Mouse (Mus musculus) midbrain, embryonic 15.5 days (tissue): ENCODE data around the gene Bpifb1. TPM values are rescaled to one million over a fixed set of nuclear protein-coding genes. Genes with fewer than 3 reads are reported as not detected.

Experiments used
- ATAC-seq: fragments of 200-750 bp; cut with Nextera tagmentation; replicated peaks from 2 replicates; pipeline ENCODE4 v1.8.0; 2017; ENCODE audit warnings: moderate TSS enrichment
- H3K27ac ChIP-seq: fragments of 300-500 bp; sonication (generic); 2 replicates; pipeline ENCODE4 v1.5.1; 2015; ENCODE audit warnings: mild to moderate bottlenecking, inconsistent platforms
- H3K27me3 ChIP-seq: fragments of 300-500 bp; sonication (generic); replicated peaks from 2 replicates; pipeline ENCODE4 v1.6.1; 2015; ENCODE audit warnings: inconsistent platforms
- H3K36me3 ChIP-seq: fragments of 300-500 bp; sonication (generic); replicated peaks from 2 replicates; pipeline ENCODE4 v1.6.1; 2015; ENCODE audit warnings: inconsistent platforms
- H3K4me1 ChIP-seq: fragments of 300-500 bp; sonication (generic); 2 replicates; pipeline ENCODE4 v1.6.1; 2015; ENCODE audit warnings: inconsistent platforms
- H3K4me2 ChIP-seq: fragments of 300-500 bp; sonication (generic); 2 replicates; pipeline ENCODE4 v1.6.1; 2015; ENCODE audit warnings: inconsistent platforms, mild to moderate bottlenecking, moderate library complexity
- H3K4me3 ChIP-seq: fragments of 300-500 bp; sonication (generic); 2 replicates; pipeline ENCODE4 v1.5.1; 2015; ENCODE audit warnings: mild to moderate bottlenecking, inconsistent platforms
- H3K9ac ChIP-seq: fragments of 300-500 bp; sonication (generic); 2 replicates; pipeline ENCODE4 v1.6.1; 2015; ENCODE audit warnings: mild to moderate bottlenecking, inconsistent platforms
- H3K9me3 ChIP-seq: fragments of 300-500 bp; sonication (generic); 2 replicates; pipeline ENCODE4 v1.6.1; 2016; ENCODE audit warnings: inconsistent platforms
- WGBS: fragments of 180-500 bp; shearing (Covaris S2); methylation state at CpG from one replicate; pipeline ENCODE4 v1.1.7; 2015; ENCODE audit warnings: mixed read lengths; 5-methylcytosine and 5-hydroxymethylcytosine counted together
- polyA plus RNA-seq: library from polyadenylated mRNA; unstranded; fragments of >200 nt; fragmentation: Nextera tagmentation; extraction: Ambion mirVana; gene quantifications from 2 replicates; pipeline ENCODE4 v1.2.1, GENCODE M21; 2015

Bpifb1 gene
- polyA plus RNA-seq, 1 experiment from 2014 or later, result 0.50 TPM

DNA sequence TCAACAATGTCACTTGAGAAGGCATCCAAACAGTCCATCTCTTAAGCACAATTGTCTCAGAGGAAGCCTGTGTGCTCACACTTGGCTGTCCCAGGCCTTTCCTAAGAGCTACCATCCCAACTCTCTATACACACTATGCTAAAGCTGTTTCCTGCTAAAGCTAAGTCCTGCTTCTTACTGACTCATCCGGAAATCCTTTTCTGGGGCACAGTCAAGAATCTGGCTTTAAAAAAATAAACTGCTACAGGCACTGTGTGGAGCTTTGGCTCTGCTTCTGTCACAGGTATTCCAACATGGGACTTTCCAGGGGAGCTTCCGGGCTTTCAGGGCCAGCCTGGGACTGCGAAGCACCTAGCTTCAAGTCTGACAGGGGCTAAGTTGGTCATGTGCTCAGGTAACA, 4.9 kb upstream of the Bpifb1 start:
- H3K4me2 ChIP-seq, result no peak overlapping the region
- no peak overlapping the region for H3K9ac ChIP-seq
- H3K4me3 ChIP-seq, result no peak overlapping the region
- H3K9me3 ChIP-seq, result no peaks in the 10 kb centered on the region
- H3K27me3 ChIP-seq, result no peaks in the 10 kb centered on the region
- no peak overlapping the region for H3K27ac ChIP-seq
- 90% methylated on average over 3 of the region's 3 CpGs for WGBS
- no peaks in the 10 kb centered on the region for H3K36me3 ChIP-seq
- no peaks in the 10 kb centered on the region for H3K4me1 ChIP-seq
- ATAC-seq, result no peak

GRCm38 (mm10) chr2:154187468-154187867, 3.1 kb upstream of the Bpifb1 start:
- WGBS, result 46% methylated on average over 5 of the region's 5 CpGs
- ATAC-seq, result no peak

DNA sequence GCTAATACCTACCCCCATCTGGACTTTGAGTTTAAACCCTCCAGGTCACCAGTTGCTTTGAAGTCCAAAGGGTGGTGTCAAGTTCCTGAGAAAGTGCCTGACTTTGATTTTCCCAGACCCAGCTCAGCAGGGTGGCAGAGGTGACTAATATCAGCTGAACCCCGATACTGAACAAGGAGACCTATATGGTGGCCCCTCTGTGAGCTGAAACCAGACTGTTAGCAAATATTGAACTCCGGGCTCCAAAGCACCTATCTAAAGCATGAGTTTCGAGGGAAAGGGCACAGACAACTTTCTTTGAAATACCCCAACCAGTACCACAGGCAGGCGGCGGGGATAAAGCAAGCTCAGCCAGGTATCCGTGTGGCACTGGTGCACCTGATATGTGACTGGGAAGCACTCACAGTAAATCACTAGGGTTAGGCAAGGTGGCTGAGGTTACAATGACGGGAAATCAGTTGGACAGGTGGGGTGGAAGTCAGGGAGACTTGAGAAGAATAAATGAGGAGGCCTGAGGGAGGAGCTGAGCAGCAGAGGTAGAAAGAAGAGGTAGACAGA, 662 bp upstream of the Bpifb1 start:
- no peaks in the 10 kb centered on the region for H3K36me3 ChIP-seq
- H3K9ac ChIP-seq, result no peak overlapping the region
- no peak for ATAC-seq
- no peaks in the 10 kb centered on the region for H3K27me3 ChIP-seq
- 83% methylated on average over 7 of the region's 7 CpGs for whole genome bisulfite sequencing
- H3K27ac ChIP-seq, result no peak overlapping the region
- no peak overlapping the region for H3K4me3 ChIP-seq
- H3K4me2 ChIP-seq, result no peak overlapping the region
- no peaks in the 10 kb centered on the region for H3K9me3 ChIP-seq
- H3K4me1 ChIP-seq, result no peaks in the 10 kb centered on the region

More at GRCm38 (mm10) chr2:154187468-154187867, 3.1 kb upstream of the Bpifb1 start:
- H3K9me3 ChIP-seq, result no peaks in the 10 kb centered on the region
- H3K27ac ChIP-seq, result no peak overlapping the region
- H3K4me3 ChIP-seq, result no peak overlapping the region
- H3K9ac ChIP-seq, result no peak overlapping the region
- H3K27me3 ChIP-seq, result no peaks in the 10 kb centered on the region
- no peaks in the 10 kb centered on the region for H3K36me3 ChIP-seq
- H3K4me1 ChIP-seq, result no peaks in the 10 kb centered on the region
- H3K4me2 ChIP-seq, result no peak overlapping the region

- no peak for ATAC-seq
- Histone ChIP-seq H3K9ac (no peak overlapping the region), H3K4me3 (no peak overlapping the region), H3K4me2 (no peak overlapping the region), H3K9me3 (no peaks in the 10 kb centered on the region), H3K27me3 (no peaks in the 10 kb centered on the region), H3K36me3 (no peaks in the 10 kb centered on the region), H3K4me1 (no peaks in the 10 kb centered on the region), H3K27ac (no peak overlapping the region)
- WGBS, result 82% methylated on average over 2 of the region's 2 CpGs
Measured at GRCm38 (mm10) chr2:154192141-154192540, 1.5 kb downstream of the Bpifb1 start.

GRCm38 (mm10) chr2:154193071-154193470, 2.5 kb downstream of the Bpifb1 start:
- H3K9me3 ChIP-seq, result no peaks in the 10 kb centered on the region
- WGBS, result 88% methylated on average over 4 of the region's 4 CpGs
- no peak overlapping the region for H3K27ac ChIP-seq
- H3K4me1 ChIP-seq, result no peaks in the 10 kb centered on the region
- no peak overlapping the region for H3K4me3 ChIP-seq
- H3K9ac ChIP-seq, result no peak overlapping the region
- no peaks in the 10 kb centered on the region for H3K27me3 ChIP-seq
- no peaks in the 10 kb centered on the region for H3K36me3 ChIP-seq
- ATAC-seq, result no peak
- no peak overlapping the region for H3K4me2 ChIP-seq

DNA sequence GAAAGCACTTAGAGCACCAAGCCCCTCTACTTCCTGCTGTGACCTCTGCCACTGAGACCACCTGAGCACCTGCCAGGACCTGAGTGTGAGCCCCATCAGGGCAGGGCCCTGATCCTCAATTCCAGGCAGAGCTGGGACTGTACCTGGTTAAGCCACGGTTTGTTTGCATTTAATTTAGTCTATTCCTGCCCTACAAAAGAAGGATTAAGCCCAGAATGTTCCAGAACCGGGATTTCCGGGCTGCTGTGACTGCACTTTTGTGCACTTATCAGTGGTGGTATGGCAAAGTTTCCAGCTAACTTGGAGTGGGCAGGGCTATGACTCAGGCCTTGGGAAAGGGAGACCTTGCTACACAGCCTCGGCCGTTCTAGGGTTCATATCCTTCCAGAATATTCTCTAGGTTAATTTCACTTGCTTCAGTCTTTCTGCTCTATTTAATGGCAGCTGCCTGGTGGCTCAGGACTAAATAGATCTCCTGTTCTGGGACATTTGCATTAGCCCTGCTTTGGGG, 3.4 kb downstream of the Bpifb1 start:
- H3K9me3 ChIP-seq, result no peaks in the 10 kb centered on the region
- H3K9ac ChIP-seq, result no peak overlapping the region
- H3K4me2 ChIP-seq, result no peak overlapping the region
- ATAC-seq, result no peak
- H3K4me1 ChIP-seq, result no peaks in the 10 kb centered on the region
- WGBS, result 68% methylated on average over 5 of the region's 5 CpGs
- no peak overlapping the region for H3K4me3 ChIP-seq
- no peaks in the 10 kb centered on the region for H3K27me3 ChIP-seq
- no peak overlapping the region for H3K27ac ChIP-seq
- H3K36me3 ChIP-seq, result no peaks in the 10 kb centered on the region

- ATAC-seq, result no peak
- H3K36me3 ChIP-seq, result no peaks in the 10 kb centered on the region
- 87% methylated on average over 9 of the region's 9 CpGs for WGBS
Measured at GRCm38 (mm10) chr2:154197036-154197435, 6.4 kb downstream of the Bpifb1 start.

DNA sequence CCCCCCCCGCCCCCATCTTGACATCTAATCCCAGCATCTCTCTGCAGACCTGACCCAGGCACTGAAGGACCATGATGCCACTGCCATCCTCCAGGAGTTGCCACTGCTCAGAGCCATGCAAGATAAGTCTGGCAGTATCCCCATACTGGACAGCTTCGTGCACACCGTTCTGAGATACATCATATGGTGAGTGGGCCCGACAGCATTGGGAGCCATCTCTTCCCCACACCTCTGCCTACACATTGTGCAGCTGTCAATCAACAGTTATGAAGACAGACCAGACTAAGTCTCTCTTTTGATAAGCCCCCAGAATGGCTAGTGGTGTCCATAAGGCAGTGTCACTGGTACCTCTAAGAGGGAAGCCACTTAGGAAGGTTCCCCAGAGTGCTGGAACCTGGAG, 14.0 kb downstream of the Bpifb1 start:
- ATAC-seq, result no peak
- no peaks in the 10 kb centered on the region; the same call in 1 of the 2 replicates for H3K27me3 ChIP-seq
- H3K9ac ChIP-seq, result no peak overlapping the region
- H3K4me3 ChIP-seq, result no peak overlapping the region
- WGBS, result 94% methylated on average over 4 of the region's 4 CpGs
- no peaks in the 10 kb centered on the region for H3K9me3 ChIP-seq
- H3K4me2 ChIP-seq, result no peak overlapping the region
- H3K4me1 ChIP-seq, result no peaks in the 10 kb centered on the region
- H3K36me3 ChIP-seq, result no peaks in the 10 kb centered on the region
- H3K27ac ChIP-seq, result no peak overlapping the region

More at GRCm38 (mm10) chr2:154197036-154197435, 6.4 kb downstream of the Bpifb1 start:
- H3K9ac ChIP-seq, result no peak overlapping the region
- H3K27me3 ChIP-seq, result no peaks in the 10 kb centered on the region
- H3K9me3 ChIP-seq, result no peaks in the 10 kb centered on the region
- no peak overlapping the region for H3K4me3 ChIP-seq
- H3K27ac ChIP-seq, result no peak overlapping the region
- H3K4me1 ChIP-seq, result no peaks in the 10 kb centered on the region
- no peak overlapping the region for H3K4me2 ChIP-seq

DNA sequence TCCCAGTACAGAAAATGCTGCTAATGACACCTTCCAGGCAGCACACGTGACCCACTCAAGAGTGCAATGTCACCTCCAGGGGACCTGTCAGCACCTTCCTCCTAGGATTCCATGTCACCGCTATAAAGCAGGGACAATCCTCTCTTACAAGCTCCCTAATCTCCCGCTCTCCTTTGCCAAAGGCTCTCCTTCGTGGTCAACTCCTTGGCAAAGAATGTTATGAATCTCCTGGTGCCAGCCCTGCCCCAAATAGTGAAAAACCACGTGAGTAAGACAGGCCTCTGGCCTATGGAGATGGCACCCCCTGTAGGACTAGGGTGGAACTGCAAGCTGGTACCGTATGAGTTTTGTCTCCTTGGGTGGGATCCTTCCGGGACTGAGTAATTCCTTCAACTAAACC, 16.3 kb downstream of the Bpifb1 start:
- Histone ChIP-seq H3K36me3 (no peaks in the 10 kb centered on the region), H3K4me1 (peaks cover 8% of the 10 kb centered on the region; the same call in 1 of the 2 replicates), H3K9me3 (no peaks in the 10 kb centered on the region), H3K4me3 (no peak overlapping the region), H3K27me3 (no peaks in the 10 kb centered on the region; the same call in 1 of the 2 replicates), H3K4me2 (no peak overlapping the region), H3K27ac (no peak overlapping the region), H3K9ac (no peak overlapping the region)
- no peak for ATAC-seq
- WGBS, result 65% methylated on average over 7 of the region's 7 CpGs

- 14% methylated on average over 3 of the region's 3 CpGs for WGBS
- no peak for ATAC-seq
Measured at GRCm38 (mm10) chr2:154209112-154209511, 18.5 kb downstream of the Bpifb1 start.

DNA sequence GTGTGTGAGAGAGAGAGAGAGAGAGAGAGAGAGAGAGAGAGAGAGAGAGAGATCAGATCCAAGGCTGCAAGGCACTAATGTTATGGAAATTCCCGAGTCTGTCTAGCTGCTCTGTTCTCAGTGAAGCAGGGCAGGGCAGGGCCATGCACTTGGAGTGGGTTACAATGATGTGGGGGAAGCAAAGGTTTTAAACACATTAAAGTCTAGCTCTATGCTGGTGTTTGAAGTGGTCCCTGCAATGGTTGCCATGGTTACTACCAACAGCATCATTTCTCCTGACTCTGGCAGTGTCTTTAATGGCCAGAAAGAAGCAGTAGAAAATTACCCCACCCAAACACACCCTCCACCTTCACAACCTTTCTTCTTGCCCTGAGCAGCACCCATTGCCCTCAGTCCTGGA, 20.5 kb downstream of the Bpifb1 start:
- Histone ChIP-seq H3K27ac (no peak overlapping the region), H3K9ac (no peak overlapping the region), H3K27me3 (no peaks in the 10 kb centered on the region; the same call in 1 of the 2 replicates), H3K9me3 (no peaks in the 10 kb centered on the region), H3K36me3 (no peaks in the 10 kb centered on the region), H3K4me2 (no peak overlapping the region), H3K4me1 (peaks cover 8% of the 10 kb centered on the region; the same call in 1 of the 2 replicates), H3K4me3 (no peak overlapping the region)
- peak; percentile 93 for ATAC-seq
- 17% methylated on average over 1 of the region's 1 CpGs for WGBS

More at GRCm38 (mm10) chr2:154209112-154209511, 18.5 kb downstream of the Bpifb1 start:
- H3K4me1 ChIP-seq, result peaks cover 8% of the 10 kb centered on the region; the same call in 1 of the 2 replicates
- H3K9me3 ChIP-seq, result no peaks in the 10 kb centered on the region
- H3K27ac ChIP-seq, result no peak overlapping the region
- H3K27me3 ChIP-seq, result no peaks in the 10 kb centered on the region; the same call in 1 of the 2 replicates
- H3K4me2 ChIP-seq, result no peak overlapping the region
- no peaks in the 10 kb centered on the region for H3K36me3 ChIP-seq
- no peak overlapping the region for H3K9ac ChIP-seq
- H3K4me3 ChIP-seq, result no peak overlapping the region

DNA sequence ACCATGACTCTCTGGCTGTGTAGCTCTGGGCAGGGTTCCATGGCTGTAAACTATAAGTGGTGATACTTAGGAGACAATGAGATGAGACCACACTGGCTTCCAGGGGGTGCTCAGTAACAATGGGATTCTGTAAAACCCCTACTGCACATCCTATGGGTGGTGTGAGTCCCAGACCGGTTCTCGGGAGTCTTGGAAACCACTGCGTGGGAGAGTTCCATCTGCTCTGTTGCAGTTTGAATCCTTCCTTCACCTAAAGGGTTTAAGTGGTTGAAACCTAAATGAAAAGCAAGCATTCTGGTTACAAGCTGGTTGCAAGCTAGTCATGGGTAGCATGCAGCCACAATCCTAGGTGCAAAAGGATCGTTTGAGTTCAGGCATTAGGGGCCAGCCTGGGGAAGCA, 21.3 kb downstream of the Bpifb1 start:
- no peak overlapping the region for H3K27ac ChIP-seq
- no peak for ATAC-seq
- 86% methylated on average over 4 of the region's 4 CpGs for WGBS

DNA sequence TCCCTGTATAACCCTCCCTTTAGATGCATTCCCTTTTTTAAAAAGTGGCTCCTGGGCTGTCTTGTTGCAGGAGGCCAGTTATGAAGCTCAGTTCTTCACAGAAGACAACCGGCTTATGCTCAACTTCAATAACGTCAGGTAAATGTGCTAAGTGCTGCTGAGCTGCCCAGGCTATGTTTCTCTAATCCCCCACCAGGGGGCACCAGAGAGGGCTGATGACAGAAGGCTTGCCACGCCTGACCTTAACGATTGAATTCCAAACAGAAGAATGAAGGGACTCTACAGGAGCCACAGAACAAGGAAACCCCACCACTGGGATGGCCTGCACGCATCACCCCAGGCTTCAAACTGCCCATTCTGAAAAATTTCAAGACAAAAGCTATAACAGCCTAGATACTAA, 24.6 kb downstream of the Bpifb1 start:
- Histone ChIP-seq H3K36me3 (no peaks in the 10 kb centered on the region), H3K27ac (no peak overlapping the region), H3K4me1 (peaks cover 8% of the 10 kb centered on the region; the same call in 1 of the 2 replicates), H3K4me2 (no peak overlapping the region), H3K9me3 (no peaks in the 10 kb centered on the region), H3K4me3 (no peak overlapping the region), H3K9ac (no peak overlapping the region), H3K27me3 (no peaks in the 10 kb centered on the region)
- WGBS, result 14% methylated on average over 5 of the region's 5 CpGs
- no peak for ATAC-seq

More for the DNA sequence above, 21.3 kb downstream of the Bpifb1 start:
- no peak overlapping the region for H3K9ac ChIP-seq
- H3K4me3 ChIP-seq, result no peak overlapping the region
- H3K9me3 ChIP-seq, result no peaks in the 10 kb centered on the region
- no peak overlapping the region for H3K4me2 ChIP-seq
- no peaks in the 10 kb centered on the region; the same call in 1 of the 2 replicates for H3K27me3 ChIP-seq
- H3K36me3 ChIP-seq, result no peaks in the 10 kb centered on the region
- peaks cover 8% of the 10 kb centered on the region; the same call in 1 of the 2 replicates for H3K4me1 ChIP-seq
